Mouse (Mus musculus): ENCODE results near the gene Ppp1r15b.

Gene Ppp1r15b

DNA sequence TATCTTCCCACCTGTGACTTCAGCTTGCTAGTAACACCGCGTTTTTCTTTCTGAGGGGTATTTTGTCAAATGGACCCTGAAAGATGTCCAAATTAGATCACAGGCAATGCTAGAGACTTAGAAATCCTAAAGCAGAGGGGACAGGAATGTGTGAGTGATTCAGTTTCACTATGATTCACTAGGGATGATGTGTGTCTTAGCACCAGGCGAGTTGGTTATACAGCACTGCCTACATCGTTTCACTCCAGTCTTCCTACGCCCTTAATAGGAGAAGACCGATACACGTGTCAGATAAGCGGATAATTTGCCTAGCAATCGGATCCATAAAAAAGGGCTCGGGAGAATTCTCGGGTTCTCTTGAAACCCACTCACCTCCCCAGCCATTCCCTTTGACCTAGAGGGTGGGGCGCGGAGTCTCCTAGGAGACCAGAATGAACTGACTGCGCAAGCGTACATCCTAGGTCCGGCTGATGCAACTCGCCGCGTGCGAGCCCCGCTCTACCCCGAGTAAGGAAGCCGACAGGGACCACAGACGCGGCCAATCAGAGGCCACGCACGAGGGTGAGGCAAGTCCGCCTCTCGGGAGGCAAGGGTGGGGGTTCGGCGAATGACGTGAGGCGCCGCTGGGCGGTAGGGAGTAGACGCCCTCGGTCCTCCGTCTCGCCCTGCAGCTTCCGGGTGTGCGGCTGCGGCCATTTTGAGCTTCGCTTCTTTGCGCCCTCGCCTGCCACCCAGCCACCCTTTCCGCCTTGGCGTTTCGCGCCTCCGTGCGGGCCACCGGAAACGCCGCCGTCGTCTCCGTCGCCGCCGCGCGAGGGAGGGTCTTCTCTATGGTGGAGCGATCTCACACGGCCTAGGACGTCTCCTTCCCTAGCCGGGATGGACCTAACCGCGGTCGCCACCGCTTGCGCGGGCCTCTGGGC, at the start of gene Ppp1r15b:
TSS of gene Ppp1r15b (plus strand) at position 506 of the 923 bp plus-strand sequence.
- peak; percentile 100 for DNase-seq

DNA sequence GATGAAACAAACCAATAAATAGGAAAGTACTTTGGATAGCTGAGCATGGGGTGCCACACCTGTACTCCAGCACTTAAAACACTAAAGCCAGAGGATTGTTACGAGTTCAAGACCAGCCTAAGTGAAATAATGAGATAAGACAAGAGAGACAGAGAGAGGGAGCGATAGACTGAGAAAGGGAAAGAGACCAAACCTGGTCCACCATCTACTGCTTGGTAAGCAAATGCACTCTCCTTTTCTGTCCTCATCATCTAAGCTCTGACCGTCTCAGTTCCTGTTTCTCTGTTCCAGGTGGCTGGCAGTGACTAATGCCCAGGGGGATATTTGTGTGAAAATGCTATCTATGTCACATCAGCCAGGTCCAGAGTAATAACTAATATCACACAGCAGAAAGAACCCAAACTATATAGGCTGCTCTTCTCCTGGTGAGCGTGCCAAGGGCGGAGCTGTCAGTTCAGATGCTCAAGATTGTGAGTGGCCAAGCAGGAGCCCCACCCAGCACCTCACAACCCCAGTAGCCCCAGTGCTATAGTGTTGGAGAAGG, 47.9 kb upstream of the Ppp1r15b start:
- no peak for DNase-seq

DNA sequence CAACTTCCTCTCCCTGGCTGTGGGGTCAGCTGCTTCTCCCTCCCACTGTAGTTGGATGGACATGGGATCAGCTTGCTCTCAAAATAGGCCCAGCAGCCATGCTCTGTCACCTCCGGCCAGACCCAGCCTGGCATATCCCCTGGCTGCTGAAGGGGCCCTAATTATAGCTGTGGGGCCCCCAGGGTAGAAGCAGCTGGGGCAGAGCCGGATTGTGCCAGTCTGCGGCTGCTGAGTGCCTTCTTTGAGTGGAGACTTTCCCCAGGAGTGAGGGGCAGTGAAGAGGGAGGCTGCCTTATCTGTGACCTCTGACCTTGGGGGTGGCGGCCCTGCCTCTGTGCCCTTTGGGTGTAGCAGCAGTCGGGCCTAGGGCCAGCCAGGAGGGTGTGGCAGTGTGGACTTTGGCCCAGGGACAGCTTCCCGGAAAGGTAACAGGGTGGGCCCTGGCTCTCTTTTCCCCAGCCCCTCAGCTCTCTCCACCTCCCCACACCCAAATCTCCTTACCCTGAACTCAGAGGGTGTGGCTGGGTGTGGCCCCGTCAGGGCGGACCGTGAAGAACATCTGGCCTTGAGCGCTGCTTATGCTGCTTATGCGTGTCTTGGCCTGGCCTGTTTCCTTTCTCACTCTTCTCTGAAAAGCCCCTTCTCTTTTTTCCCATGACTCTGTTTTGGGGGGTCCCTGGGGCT, 46.9 kb upstream of the Ppp1r15b start:
- DNase-seq, result no peak

DNA sequence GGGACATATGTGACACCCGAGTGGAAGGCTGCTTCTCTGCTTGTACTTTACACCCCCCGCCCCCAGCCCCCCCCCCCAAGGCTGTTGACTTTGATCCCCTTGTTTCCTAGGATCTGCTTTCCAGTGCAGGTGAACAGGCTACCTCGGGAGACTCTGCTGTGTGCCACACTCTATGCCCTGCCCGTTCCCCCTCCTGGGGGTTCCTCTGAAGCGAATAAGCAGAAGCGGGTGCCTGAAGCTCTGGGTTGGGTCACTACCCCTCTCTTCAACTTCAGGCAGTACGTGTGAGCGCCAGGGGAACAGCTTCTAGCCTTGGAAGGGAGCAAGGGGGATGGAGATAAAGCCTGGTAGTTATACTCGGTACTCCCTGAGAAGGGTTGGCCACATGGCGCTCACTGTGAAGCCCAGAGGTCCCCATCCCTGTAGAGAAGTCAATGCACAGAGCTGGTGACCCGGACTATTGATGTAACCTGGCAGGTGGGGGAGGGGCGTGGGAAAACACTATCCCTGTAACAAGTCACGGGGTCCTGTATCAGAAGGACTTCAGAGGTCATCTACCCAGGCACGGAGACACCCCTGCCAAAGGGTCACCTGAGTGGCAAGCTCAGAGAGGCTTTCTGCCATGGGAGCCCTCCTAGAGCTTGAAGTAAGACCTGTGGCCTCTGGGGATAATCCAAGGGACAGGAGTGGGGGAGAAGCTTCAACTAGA, 46.1 kb upstream of the Ppp1r15b start:
- no peak for DNase-seq

DNA sequence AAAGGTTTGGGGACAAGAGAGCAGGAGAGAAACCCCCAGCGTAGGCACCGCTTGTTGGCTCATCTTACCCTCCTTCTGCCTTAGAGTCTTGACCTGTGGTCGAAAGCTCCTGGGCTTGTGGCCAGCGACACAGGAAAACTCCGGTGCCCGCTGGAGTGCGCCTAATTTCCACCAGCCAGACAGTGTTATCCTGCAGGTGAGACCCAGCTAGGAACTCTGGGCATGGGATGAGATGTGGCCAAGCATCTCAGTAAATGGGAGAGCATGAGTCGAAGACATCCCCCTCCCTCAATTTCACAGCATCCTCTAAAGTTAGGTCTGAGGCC, 45.6 kb upstream of the Ppp1r15b start:
- DNase-seq, result peak; percentile 60

DNA sequence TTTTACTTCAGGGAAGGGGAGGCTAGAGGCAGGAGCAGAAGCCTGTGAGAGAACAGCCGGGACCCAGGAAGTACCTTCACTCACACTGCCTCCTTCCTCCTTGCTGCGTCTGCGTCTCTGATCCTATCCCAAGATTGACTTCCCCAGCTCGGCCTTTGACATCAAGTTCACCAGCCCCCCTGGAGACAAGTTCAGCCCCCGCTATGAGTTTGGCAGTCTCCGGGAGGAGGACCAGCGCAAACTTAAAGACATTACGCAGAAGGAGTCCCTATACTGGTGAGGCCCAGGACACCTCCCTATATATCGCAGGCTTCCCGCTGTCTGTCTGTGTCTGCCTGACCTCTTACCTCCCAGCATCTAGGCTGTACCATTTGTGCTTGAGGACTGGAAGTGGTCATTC, 44.1 kb upstream of the Ppp1r15b start:
- DNase-seq, result no peak

DNA sequence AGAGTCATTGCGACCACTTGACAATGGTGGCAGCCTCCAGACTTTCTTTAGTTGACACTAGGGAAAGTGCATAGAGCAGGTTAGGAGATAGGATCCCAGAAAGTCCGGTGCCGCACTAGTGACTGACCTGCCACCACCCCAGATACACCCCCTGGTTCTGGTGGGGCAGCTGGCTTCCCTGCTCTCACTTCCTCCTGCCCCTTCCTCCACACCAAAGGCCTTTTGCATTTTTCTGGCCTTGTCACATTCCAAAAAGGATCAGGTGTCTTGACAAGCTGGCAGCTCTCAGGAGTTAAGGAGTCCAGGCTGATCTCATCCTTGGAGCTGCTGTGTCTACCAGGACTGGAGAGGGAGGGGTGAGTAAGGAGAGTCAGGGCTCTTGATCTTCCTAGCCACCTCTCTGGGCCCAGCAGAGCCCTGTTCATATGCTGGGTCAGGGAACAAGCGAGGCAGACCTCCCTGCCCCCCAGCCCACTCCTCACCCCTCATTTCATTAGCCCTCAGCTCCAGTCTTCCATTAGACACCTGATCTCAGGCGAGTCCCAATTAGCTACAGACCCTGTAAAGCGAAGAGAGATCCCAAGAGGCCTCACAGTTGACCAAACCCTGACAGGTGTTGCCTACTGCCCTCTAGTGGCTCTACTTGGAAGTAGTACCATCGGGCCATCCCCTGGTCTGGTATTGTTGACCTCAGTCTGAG, 43.6 kb upstream of the Ppp1r15b start:
- DNase-seq, result peak; percentile 75

DNA sequence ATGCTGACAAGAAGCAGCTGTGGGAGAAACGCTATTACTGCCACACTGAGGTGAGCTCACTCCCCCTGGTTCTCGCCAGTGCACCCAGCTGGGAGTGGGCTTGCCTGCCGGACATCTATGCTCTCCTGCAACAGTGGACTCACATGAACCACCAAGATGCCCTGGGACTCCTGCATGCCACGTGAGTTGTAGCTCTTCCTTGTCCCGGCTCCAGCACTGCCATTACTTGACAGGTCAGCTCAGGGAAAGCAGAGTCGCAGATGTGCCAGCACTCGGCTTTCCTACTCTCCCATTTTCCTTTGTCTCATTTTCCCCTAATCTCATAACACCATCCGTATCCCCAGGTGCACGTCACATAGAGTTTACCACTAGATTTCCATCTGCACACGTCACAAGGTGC, 42.7 kb upstream of the Ppp1r15b start:
- DNase-seq, result no peak

DNA sequence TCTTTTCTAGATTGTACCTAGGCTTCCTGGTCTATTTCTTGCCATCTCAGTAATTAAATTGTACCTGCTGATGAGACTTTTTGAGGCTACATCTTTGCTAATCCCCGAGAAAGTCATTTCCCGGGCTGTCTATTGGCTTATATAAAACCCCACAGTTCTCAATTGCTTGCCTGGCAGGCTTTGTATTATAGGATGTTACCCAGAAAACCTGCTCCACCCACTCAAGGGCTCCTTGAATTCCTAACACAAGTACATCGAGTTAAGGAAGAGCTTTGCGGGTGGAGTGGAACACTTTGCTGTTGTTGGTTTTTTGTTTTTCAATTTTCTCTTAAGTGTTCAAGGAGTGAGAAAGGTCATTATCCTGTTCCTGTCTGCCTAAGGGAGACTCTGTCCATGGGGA, 41.5 kb upstream of the Ppp1r15b start:
- DNase-seq, result no peak

DNA sequence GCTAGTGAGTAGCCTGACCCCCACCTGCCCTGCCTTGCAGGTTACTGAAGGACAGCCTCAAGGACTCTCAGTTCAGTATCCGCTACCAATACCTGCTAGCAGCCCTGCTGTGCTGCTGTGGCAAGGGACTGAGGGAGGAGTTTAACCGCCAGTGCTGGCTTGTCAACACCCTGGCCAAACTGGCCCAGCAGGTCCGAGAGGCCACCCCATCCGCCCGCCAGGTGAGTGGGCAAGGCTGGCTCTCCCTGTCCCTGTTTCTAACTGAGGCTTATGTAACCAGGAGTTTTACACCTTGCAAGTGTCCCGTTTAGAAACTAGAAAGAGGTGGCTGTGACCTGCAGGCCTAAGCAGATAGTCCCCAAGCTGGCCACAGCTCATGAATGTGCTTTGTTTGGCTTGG, 40.3 kb upstream of the Ppp1r15b start:
- DNase-seq, result peak; percentile 88

DNA sequence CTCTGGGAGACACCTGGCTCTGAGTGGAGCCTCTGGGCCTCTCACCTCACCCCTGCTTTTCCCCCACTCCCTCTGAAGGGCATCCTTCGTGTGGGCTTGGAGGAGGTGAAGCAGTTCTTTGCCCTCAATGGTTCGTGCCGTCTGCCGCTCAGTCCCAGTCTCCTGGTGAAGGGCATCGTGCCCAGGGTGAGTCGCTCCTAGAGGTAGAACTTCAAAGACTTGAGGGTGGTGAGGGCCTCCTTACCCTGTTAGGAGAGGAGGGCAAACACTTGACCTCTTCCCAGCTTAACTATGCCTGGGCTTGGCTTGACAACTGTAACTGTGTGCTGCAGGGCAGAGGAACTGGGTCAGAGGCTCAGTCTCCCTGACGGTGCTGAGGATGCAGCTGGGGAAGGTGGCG, 39.5 kb upstream of the Ppp1r15b start:
- DNase-seq, result peak; percentile 19

DNA sequence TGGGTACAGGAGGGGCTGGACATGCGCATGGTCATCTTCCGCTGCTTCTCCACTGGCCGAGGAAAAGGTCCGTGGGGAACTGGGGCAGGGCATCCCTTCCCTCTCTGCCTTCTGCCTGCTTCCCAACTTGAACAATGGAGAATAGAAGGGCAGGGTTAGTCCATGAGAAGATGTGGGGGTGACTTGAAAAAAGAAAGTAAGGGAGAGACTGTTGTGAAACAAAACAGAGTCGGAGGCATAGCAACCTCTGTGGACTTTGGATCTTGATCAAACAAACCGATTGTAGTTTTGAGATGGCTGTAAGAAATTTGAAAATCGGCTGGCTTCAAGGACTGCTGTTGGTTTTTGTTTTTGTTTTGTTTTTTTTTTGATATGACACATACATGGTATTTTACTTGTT, 37.2 kb upstream of the Ppp1r15b start:
- DNase-seq, result no peak

DNA sequence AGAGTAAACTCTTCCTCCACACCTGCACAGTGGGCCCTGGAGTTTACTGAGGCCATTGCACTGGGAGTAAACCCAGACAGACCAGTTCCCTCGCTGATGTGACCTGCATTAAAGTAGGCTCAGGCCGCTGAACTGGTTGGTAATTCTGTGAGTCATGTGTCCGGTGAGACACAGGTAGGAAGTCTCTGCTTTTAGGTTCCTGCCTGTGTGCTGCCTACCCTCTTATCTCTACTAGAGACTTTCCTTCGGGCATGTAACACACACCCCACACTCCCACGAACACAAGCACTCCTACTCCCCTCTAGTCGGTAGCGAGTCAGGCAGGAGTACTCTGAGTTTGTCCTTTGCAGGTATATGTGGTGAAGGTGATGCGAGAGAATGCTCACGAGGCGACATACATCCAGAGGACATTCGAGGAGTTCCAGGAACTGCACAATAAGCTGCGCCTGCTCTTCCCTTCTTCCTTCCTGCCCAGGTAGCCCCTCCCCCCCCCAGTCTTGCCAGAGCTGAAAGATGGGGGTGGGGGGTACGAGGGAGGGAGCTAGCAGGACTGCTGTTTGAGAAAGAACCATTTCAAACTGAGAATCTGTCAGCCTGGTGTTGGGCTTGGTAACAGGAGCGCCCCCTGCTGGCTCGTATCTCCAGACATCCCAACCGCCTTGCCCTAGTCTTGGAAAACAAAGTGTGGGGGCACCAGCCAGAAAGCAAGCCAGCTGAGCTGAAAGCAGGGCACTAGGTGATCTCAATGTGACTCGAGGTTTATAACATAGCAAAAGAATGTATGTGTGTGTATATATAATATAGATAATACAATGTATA, 29.8 kb upstream of the Ppp1r15b start:
- peak; percentile 77 for DNase-seq

DNA sequence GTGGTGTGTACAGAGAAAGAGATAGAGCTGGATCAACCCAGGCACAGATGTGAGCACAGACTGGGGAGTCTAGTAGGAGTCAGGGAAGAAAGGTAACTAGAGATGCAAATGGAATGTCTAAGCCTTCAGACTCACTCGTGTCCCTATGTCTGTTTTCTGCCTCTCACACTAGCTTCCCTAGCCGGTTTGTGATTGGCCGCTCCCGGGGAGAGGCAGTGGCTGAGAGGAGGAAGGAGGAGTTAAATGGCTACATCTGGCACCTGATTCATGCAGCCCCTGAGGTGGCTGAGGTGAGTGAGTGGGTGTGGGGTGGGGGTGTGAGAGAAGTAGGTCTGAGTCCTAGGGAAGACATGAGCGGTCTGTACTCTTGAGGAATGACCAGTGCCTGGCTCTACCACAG, 28.8 kb upstream of the Ppp1r15b start:
- no peak for DNase-seq

DNA sequence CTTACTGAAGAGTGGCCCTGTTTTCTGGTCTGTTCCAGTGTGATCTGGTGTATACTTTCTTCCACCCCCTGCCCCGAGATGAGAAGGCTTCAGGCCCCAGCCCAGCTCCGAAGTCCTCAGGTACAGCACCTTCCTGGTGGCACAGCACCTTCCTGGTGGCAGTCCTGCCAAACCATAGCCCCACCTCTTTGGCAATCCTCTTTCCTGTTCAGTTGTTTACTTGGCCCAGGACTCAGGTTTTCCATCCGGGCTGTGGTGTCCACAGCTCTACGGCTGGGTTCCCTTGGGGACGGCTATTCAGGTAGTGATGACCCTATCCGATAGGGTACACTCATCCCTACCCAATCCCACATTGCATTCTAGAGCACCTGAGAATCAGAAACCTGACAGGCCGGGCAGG, 27.6 kb upstream of the Ppp1r15b start:
- DNase-seq, result no peak

DNA sequence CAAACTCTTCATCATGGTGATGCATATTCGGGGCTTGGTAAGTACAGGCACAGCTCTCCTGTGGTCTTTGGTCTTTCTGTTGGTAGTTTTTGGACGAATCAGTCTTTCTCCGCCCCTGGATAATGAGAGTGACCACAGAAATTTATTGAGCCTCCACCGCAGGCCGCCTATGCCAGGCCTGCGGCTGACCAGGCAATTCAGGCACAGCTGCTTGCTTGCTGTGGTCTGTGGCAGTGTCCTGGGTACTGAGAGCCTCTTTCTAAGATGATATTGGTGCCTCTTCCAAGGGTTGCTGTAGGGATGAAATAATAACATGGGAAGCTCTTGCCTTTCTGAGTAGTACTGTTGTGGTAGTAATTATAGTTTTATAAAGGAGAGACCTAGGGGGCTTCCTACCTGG, 27.1 kb upstream of the Ppp1r15b start:
- DNase-seq, result no peak

DNA sequence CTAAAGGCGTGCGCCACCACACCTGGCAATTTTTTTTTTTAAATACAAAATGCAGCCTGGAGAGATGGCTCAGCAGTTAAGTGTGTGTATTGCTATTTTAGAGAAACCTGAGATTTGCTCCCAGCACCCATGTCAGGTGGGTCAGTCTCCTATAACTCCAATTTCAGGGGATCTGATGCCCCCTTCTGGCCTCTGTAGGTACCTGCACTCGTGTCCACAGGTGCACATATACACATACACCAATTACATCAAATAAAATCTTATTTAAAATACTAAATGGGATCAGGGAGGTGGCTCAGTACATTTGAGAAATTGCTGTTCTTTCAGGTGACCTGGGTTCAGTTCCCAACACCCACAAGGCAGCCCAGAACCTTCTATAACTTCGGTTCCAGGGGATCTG, 14.8 kb upstream of the Ppp1r15b start:
- DNase-seq, result no peak

DNA sequence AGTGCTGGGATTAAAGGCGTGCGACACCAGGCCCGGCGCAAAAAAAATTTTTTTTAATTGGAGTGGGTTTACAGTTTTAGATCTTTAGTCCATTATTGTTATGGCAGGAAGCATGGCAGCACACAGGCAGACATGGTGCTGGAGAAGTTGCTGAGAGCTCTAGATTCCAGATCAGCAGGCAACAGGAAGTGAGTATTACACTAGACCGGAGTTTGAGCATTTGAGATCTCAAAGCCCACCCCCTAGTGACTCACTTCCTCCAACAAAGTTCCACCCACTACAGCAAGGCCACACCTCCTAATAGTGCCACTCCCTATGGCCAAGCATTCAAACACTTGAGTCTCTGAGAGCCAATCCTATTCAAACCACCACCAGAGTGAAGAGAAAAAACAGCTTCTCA, 12.8 kb upstream of the Ppp1r15b start:
- DNase-seq, result no peak

DNA sequence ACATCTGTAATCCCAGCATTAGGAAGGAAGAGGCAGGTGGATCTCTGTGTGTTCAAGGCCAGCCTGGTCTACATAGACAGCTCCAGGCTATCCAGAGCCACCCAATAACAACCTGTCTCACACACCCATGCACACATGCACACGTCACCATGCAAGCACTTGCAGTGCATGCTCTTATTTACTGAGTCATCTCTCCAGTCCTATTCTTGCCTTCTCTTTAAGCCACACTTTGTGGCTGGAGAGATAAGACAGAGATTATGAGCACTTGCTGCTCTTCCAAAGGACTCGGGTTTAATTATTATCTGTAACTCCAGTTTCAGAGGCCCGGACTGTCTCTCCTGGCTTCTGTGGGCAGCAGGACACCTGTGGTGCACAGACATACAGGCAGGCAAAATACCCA, 12.1 kb upstream of the Ppp1r15b start:
- no peak for DNase-seq

DNA sequence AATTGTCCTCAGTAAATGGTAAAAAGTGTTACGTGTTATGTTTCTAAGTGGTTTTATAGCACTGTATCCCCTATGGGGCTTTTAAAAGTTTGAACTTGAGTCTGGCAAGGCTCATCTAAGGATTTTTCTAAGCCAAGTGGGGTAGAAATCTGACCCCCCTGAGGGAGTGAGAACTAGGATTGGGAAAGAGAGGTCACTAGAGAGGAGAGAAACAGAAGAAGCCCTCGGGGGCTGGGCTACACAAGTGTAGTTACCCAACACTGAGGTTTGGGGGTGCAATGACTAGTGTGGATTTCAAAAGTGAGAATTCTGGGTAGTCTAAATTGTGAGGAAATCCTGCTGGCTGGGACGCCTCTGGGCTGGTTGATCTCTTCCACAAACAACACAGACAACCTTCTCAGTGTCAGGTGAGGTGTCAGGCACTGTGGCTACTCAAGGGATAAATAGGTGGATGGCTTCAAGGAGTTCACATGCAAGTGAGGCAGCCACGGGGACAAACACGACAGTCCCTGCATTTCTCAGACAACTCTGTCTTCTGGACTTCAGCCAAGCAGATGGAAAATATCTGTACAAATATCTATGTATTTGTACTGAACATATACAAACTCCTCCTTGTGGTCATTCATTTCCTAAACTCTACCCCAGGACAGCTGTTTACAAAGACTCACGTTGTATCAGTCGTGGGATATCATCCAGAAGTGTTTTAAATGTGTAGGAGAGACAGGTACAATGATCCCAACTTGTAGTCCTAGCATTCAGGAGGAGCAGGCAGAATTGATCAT, 10.8 kb upstream of the Ppp1r15b start:
- no peak for DNase-seq

DNA sequence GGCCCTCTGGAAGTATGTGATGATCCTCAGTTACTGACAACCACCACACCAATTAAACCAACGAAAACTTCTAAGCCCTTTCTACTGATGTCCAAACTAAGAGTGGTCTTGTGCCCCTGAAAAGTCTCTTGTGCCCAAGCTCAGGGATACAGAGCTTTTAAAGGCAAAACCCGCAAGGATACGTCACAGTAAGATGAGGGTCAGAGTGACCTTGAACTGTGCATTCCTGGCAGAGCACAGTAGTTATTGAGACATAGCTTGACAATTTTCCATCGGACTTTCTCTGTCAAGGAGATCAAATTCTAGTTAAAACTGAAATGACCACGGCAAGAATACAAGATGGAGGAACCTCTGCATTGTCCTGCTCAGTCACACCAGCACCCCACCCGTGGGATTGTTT, 9.7 kb upstream of the Ppp1r15b start:
- no peak for DNase-seq

All from kidney, adult 9 months (tissue).